Mouse (Mus musculus): ENCODE measurements around the gene Kcnma1. TPM values are rescaled to one million over a fixed set of nuclear protein-coding genes. Genes with fewer than 3 reads are reported as not detected.
A peak's percentile ranks its signal among the peaks of the same experiment; 100 is the strongest.

The Kcnma1 gene
- polyA plus RNA-seq, 1 experiment from 2014 or later: 2.0 TPM

DNA sequence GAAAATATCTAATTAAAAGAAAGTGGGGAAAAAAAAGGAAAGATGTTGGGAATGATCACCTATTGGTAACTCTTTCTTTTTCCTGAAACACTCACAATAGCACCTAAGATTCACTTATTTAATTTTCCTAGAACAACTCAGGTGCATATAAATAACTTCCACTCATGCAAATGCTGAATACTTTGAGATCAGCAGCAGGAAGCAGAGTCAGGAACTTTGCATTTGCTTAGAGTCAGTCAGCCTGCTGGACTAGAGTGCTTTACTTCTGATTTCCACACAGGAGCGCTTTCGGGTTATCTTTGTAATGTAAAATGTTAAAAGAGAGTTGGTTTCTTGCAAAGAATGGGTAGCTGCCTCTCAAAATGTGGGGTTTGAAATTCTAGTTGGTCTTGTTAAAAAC, 451.1 kb downstream of the Kcnma1 start:
- no peak for ATAC-seq (ENCODE audit: low FRiP score, low TSS enrichment)
- no peak overlapping the region for H3K4me3 ChIP-seq (ENCODE audit: low read length)
- no peaks in the 10 kb centered on the region for H3K36me3 ChIP-seq (ENCODE audit: insufficient read depth, low read length)
- H3K4me1 ChIP-seq (ENCODE audit: insufficient read depth, low read length): peaks cover 12% of the 10 kb centered on the region
- H3K9ac ChIP-seq (replicated peaks; ENCODE audit: low read length): no peak overlapping the region
- no peaks in the 10 kb centered on the region for H3K27me3 ChIP-seq (ENCODE audit: insufficient read depth, low read length)
- H3K9me3 ChIP-seq (ENCODE audit: low read length): 0 out of 2 replicates have a peak, but pooled peaks cover 3% of the 10 kb centered on the region
- WGBS: 76% methylated on average over 2 of the region's 2 CpGs
- H3K27ac ChIP-seq (ENCODE audit: low read length): no peak overlapping the region
- H3K4me2 ChIP-seq (replicated peaks; ENCODE audit: low read depth, low read length): no peak overlapping the region

- no peak overlapping the region for H3K27ac ChIP-seq (ENCODE audit: low read length)
- no peaks in the 10 kb centered on the region for H3K36me3 ChIP-seq (ENCODE audit: insufficient read depth, low read length)
- no peak overlapping the region for H3K4me3 ChIP-seq (ENCODE audit: low read length)
- H3K4me2 ChIP-seq (replicated peaks; ENCODE audit: low read depth, low read length): no peak overlapping the region
- no peaks in the 10 kb centered on the region for H3K9me3 ChIP-seq (ENCODE audit: low read length)
- 60% methylated on average over 2 of the region's 2 CpGs for WGBS
- no peak overlapping the region for H3K9ac ChIP-seq (replicated peaks; ENCODE audit: low read length)
- H3K4me1 ChIP-seq (ENCODE audit: insufficient read depth, low read length): peaks cover 7% of the 10 kb centered on the region; the same call in 1 of the 2 replicates
- H3K27me3 ChIP-seq (ENCODE audit: insufficient read depth, low read length): no peaks in the 10 kb centered on the region
- no peak for ATAC-seq (ENCODE audit: low FRiP score, low TSS enrichment)
These were observed 458.6 kb downstream of the Kcnma1 start for GRCm38 (mm10) chr14:23555647-23556046.

GRCm38 (mm10) chr14:23552252-23552974, 461.9 kb downstream of the Kcnma1 start:
- no peak overlapping the region for H3K9ac ChIP-seq (replicated peaks; ENCODE audit: low read length)
- no peaks in the 10 kb centered on the region for H3K27me3 ChIP-seq (ENCODE audit: insufficient read depth, low read length)
- no peaks in the 10 kb centered on the region for H3K9me3 ChIP-seq (ENCODE audit: low read length)
- no peak overlapping the region for H3K27ac ChIP-seq (ENCODE audit: low read length)
- peak; percentile 65 for ATAC-seq (ENCODE audit: low FRiP score, low TSS enrichment)
- no peak overlapping the region for H3K4me3 ChIP-seq (ENCODE audit: low read length)
- H3K36me3 ChIP-seq (ENCODE audit: insufficient read depth, low read length): no peaks in the 10 kb centered on the region
- peaks cover 7% of the 10 kb centered on the region; the same call in 1 of the 2 replicates for H3K4me1 ChIP-seq (ENCODE audit: insufficient read depth, low read length)
- 19% methylated on average over 5 of the region's 5 CpGs for WGBS
- no peak overlapping the region for H3K4me2 ChIP-seq (replicated peaks; ENCODE audit: low read depth, low read length)

- Histone ChIP-seq H3K27ac (ENCODE audit: low read length) (no peak overlapping the region), H3K27me3 (ENCODE audit: insufficient read depth, low read length) (no peaks in the 10 kb centered on the region), H3K4me3 (ENCODE audit: low read length) (no peak overlapping the region), H3K36me3 (ENCODE audit: insufficient read depth, low read length) (no peaks in the 10 kb centered on the region), H3K4me1 (ENCODE audit: insufficient read depth, low read length) (peaks cover 7% of the 10 kb centered on the region; the same call in 1 of the 2 replicates), H3K4me2 (replicated peaks; ENCODE audit: low read depth, low read length) (no peak overlapping the region), H3K9ac (replicated peaks; ENCODE audit: low read length) (no peak overlapping the region), H3K9me3 (ENCODE audit: low read length) (no peaks in the 10 kb centered on the region)
- WGBS: 71% methylated on average over 3 of the region's 3 CpGs
- ATAC-seq (ENCODE audit: low FRiP score, low TSS enrichment): no peak
These were observed 463.8 kb downstream of the Kcnma1 start for GRCm38 (mm10) chr14:23550467-23550866.

DNA sequence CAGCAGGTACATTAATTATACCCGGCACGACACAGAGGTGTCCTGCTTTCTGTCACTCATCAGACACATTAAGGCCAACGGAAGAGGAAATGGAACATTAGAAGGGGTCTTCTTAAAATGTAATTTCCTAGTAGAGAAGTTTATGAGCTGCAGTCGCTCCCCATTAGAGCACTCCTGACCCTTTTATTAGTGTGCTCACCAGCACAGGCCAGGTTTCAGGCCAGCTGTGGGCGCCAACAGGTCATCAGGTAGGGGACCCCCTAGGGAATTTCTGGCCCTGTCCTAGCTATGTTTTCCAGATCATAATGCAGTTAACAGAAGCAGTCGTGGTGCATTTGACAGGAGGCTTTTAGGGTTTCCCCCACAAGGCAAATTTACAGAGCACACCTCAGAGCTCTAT, 472.2 kb downstream of the Kcnma1 start:
- H3K36me3 ChIP-seq (ENCODE audit: insufficient read depth, low read length): no peaks in the 10 kb centered on the region
- H3K9ac ChIP-seq (replicated peaks; ENCODE audit: low read length): no peak overlapping the region
- no peak for ATAC-seq (ENCODE audit: low FRiP score, low TSS enrichment)
- no peak overlapping the region for H3K4me2 ChIP-seq (replicated peaks; ENCODE audit: low read depth, low read length)
- H3K27me3 ChIP-seq (ENCODE audit: insufficient read depth, low read length): no peaks in the 10 kb centered on the region
- H3K27ac ChIP-seq (ENCODE audit: low read length): no peak overlapping the region
- peaks cover 6% of the 10 kb centered on the region; the same call in 1 of the 2 replicates for H3K9me3 ChIP-seq (ENCODE audit: low read length)
- H3K4me3 ChIP-seq (ENCODE audit: low read length): no peak overlapping the region
- WGBS: 66% methylated on average over 6 of the region's 6 CpGs
- no peaks in the 10 kb centered on the region for H3K4me1 ChIP-seq (ENCODE audit: insufficient read depth, low read length)

DNA sequence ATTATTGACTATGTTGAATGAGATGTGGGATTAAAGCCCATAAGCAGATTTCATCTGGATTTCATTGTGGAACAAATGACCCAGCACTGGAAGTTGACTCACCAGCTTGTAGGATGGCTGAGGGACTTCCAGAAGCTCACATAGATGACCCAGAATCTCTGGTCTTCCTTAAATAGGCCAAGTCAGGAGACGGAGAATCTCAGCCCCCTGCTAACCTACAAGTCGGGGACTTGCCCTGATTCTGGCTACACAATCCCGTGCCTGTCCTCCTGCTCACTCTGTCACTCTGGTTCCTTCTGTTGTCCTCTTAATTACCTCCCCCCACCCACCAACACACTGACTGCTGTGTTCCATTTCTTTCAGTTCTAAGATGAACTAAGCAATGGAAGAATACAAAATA, 474.7 kb downstream of the Kcnma1 start:
- Histone ChIP-seq H3K9ac (replicated peaks; ENCODE audit: low read length) (no peak overlapping the region), H3K27ac (ENCODE audit: low read length) (no peak overlapping the region), H3K4me1 (ENCODE audit: insufficient read depth, low read length) (no peaks in the 10 kb centered on the region), H3K27me3 (ENCODE audit: insufficient read depth, low read length) (no peaks in the 10 kb centered on the region), H3K4me2 (replicated peaks; ENCODE audit: low read depth, low read length) (no peak overlapping the region), H3K9me3 (ENCODE audit: low read length) (peaks cover 8% of the 10 kb centered on the region; the same call in 1 of the 2 replicates), H3K4me3 (ENCODE audit: low read length) (no peak overlapping the region), H3K36me3 (ENCODE audit: insufficient read depth, low read length) (no peaks in the 10 kb centered on the region)
- 90% methylated on average over 3 of the region's 3 CpGs for WGBS
- ATAC-seq (ENCODE audit: low FRiP score, low TSS enrichment): no peak

GRCm38 (mm10) chr14:23533346-23533745, 480.9 kb downstream of the Kcnma1 start:
- Histone ChIP-seq H3K4me2 (replicated peaks; ENCODE audit: low read depth, low read length) (no peak overlapping the region), H3K4me3 (ENCODE audit: low read length) (no peak overlapping the region)
- WGBS: 85% methylated on average over 3 of the region's 3 CpGs

GRCm38 (mm10) chr14:23531735-23532525, 482.4 kb downstream of the Kcnma1 start:
- Histone ChIP-seq H3K36me3 (ENCODE audit: insufficient read depth, low read length) (no peaks in the 10 kb centered on the region), H3K4me1 (ENCODE audit: insufficient read depth, low read length) (no peaks in the 10 kb centered on the region; the same call in 1 of the 2 replicates), H3K4me2 (replicated peaks; ENCODE audit: low read depth, low read length) (no peak overlapping the region), H3K9ac (replicated peaks; ENCODE audit: low read length) (no peak overlapping the region), H3K4me3 (ENCODE audit: low read length) (no peak overlapping the region), H3K9me3 (ENCODE audit: low read length) (peaks cover 8% of the 10 kb centered on the region; the same call in 1 of the 2 replicates), H3K27me3 (ENCODE audit: insufficient read depth, low read length) (no peaks in the 10 kb centered on the region), H3K27ac (ENCODE audit: low read length) (no peak overlapping the region)
- ATAC-seq (ENCODE audit: low FRiP score, low TSS enrichment): no peak
- 64% methylated on average over 8 of the region's 8 CpGs for WGBS

More at GRCm38 (mm10) chr14:23533346-23533745, 480.9 kb downstream of the Kcnma1 start:
- ATAC-seq (ENCODE audit: low FRiP score, low TSS enrichment): no peak
- Histone ChIP-seq H3K9ac (replicated peaks; ENCODE audit: low read length) (no peak overlapping the region), H3K27ac (ENCODE audit: low read length) (no peak overlapping the region), H3K9me3 (ENCODE audit: low read length) (peaks cover 8% of the 10 kb centered on the region; the same call in 1 of the 2 replicates), H3K36me3 (ENCODE audit: insufficient read depth, low read length) (no peaks in the 10 kb centered on the region), H3K27me3 (ENCODE audit: insufficient read depth, low read length) (no peaks in the 10 kb centered on the region), H3K4me1 (ENCODE audit: insufficient read depth, low read length) (no peaks in the 10 kb centered on the region; the same call in 1 of the 2 replicates)

- Histone ChIP-seq H3K9me3 (ENCODE audit: low read length) (peaks cover 7% of the 10 kb centered on the region; the same call in 1 of the 2 replicates), H3K36me3 (ENCODE audit: insufficient read depth, low read length) (no peaks in the 10 kb centered on the region), H3K27me3 (ENCODE audit: insufficient read depth, low read length) (no peaks in the 10 kb centered on the region), H3K27ac (ENCODE audit: low read length) (no peak overlapping the region), H3K4me1 (ENCODE audit: insufficient read depth, low read length) (no peaks in the 10 kb centered on the region; the same call in 1 of the 2 replicates), H3K4me2 (replicated peaks; ENCODE audit: low read depth, low read length) (no peak overlapping the region), H3K9ac (replicated peaks; ENCODE audit: low read length) (no peak overlapping the region), H3K4me3 (ENCODE audit: low read length) (no peak overlapping the region)
- WGBS: 6% methylated on average over 4 of the region's 4 CpGs
- peak; percentile 6; the same call in 1 of the 2 replicates for ATAC-seq (ENCODE audit: low FRiP score, low TSS enrichment)
These were observed 484.6 kb downstream of the Kcnma1 start for GRCm38 (mm10) chr14:23529720-23530119.

All from kidney, embryonic 16.5 days (tissue).